Mouse (Mus musculus): ENCODE measurements at regions not wholly inside any gene's neighbourhood (a gene's known extent, or its start where the extent isn't known, plus 50 kb on each side); places are given as distances from the start of the nearest gene placed in this dataset.
"Not testable (repeated sequence)": the region's sequence is repeated elsewhere in the genome, so short reads cannot be mapped to it uniquely, and the experiment has no call there.

DNA sequence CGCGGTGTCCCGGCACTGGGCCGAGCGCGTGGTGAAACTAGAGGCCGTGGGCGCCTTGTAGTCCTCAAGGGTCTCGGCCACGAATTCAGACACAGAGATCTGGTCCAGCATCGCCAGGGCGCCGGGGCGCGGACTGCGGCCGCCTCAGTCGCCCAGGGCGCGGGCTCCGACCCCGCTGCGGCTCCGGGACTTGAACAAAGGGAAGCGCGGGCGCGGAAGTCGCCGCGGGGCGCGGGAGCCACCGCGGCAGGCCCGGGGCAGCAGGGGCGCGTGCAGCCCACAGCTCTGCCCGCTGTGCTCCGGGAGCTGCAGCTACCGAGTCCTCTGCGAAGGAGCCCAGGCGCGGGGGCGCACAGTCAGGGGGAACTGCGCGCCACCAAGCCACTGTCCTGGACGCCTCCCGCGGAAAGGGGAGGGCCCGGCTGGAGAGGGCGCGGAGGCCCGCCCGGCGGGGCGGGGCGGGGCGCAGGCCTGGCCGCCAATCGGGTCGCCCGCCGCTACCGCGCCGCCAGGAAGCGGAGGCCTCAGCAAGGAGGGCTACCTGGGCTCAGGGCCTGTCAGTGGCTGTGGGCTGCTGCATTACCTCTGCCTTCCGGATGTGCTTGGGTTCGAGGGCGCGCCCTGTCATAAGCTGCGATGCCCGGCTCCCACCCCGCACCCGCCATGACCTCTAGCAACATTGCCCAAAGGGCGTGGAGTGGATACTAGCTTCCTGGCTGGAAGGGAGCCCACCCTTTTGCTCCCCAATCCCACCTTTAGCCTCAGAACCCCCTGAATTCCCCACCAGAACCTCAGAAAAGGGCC, 155.2 kb upstream of the 9030624G23Rik start:
- peak in 1 of 2 experiments; percentile 4 for DNase-seq
- 4% methylated on average over 72 of the region's 77 CpGs for WGBS
- not testable (repeated sequence) for H3K4me3 ChIP-seq (replicated peaks; ENCODE audit: insufficient read depth, low read depth, low read length); H3K27me3 ChIP-seq (ENCODE audit: control insufficient read depth, insufficient read depth, low read length); H3K4me1 ChIP-seq (ENCODE audit: control insufficient read depth, insufficient read depth, low read length); H3K27ac ChIP-seq (ENCODE audit: insufficient read depth, low read length)
